Mouse (Mus musculus): Measurements from ENCODE around the gene Naa16. TPM values are rescaled to one million over a fixed set of nuclear protein-coding genes. Genes with fewer than 3 reads are reported as not detected.
A peak's percentile ranks its signal among the peaks of the same experiment; 100 is the strongest.

The Naa16 gene
- total and polyA plus RNA-seq, 3 experiments = 29.6 to 62.5 (median 34.4) TPM

DNA sequence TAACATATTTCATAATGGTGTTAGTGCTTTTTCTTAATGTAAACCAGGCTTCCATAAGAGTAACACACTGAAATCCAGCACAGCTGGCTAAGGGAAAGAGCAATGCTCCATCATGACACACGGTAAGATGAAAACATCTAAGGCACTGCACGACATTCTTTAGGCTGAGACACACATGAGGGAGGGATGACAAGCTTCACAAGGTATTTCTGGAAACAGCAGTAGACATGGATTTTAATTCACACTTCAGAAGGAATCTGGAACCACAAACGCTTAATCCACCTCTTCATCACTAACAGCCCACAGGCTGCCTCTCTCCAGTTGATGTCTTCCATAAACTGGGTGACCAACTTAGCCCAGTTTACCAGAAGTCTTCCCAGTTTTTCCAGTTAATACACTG lies 44.2 kb downstream of the Naa16 start:
- Histone ChIP-seq H3K4me1 (ENCODE audit: insufficient read depth, low read depth, low read length) (peaks cover 27% of the 10 kb centered on the region), H3K4me3 (ENCODE audit: low read depth, low read length) (no peak overlapping the region), H3K9me3 (replicated peaks) (no peaks in the 10 kb centered on the region; the same call in 1 of the 2 replicates), H3K27me3 (ENCODE audit: insufficient read depth, low read length) (no peaks in the 10 kb centered on the region), H3K36me3 (replicated peaks) (peaks cover 68% of the 10 kb centered on the region)
- ATAC-seq (ENCODE audit: extremely low read depth, insufficient number of reproducible peaks, low FRiP score, poor library complexity, severe bottlenecking) = no peak
- DNase-seq (ENCODE audit: low spot score) = no peak
- TF ChIP-seq TAL1 (conservative IDR thresholded peaks at IDR 0.05; ENCODE audit: low read depth, low read length) = no peak
- no peak for TF ChIP-seq GATA2 (IDR thresholded peaks at IDR 0.05; ENCODE audit: borderline replicate concordance, low read depth, low read length)
- TF ChIP-seq POLR2AphosphoS5 (IDR thresholded peaks at IDR 0.05; ENCODE audit: insufficient replicate concordance, low read depth, low read length) = no peak
- TF ChIP-seq CTCF (IDR thresholded peaks at IDR 0.05; ENCODE audit: low read depth, low read length) = no peak
- TF ChIP-seq GATA1 (IDR thresholded peaks at IDR 0.05; ENCODE audit: borderline replicate concordance, low read length) = no peak

- no peaks in the 10 kb centered on the region for H3K27me3 ChIP-seq (ENCODE audit: insufficient read depth, low read length)
- no peak for DNase-seq (ENCODE audit: low spot score)
These were observed 55.0 kb downstream of the Naa16 start for GRCm38 (mm10) chr14:79335613-79336012.

DNA sequence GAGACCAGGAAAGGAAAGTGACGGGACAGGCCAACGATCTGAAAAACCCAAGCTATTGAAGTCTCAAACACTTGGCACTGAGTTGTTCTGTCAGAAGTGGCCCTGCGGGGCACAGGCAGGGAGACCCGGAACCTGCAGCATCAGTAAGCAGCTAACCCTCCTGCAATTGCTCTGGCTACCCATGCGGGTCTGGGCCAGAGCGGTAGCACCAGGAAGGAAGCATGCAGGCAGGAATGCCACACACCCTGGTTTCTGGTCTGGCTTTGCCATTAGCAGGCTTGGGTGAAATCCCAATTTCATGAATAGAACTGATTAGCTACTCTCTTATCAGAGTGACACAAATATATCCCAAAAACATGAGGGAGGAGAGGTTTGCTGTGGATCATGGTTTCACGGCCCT lies 58.6 kb downstream of the Naa16 start:
- no peak for TF ChIP-seq CTCF (IDR thresholded peaks at IDR 0.05; ENCODE audit: low read depth, low read length)
- TF ChIP-seq GATA2 (IDR thresholded peaks at IDR 0.05; ENCODE audit: borderline replicate concordance, low read depth, low read length) = no peak
- TF ChIP-seq TAL1 (conservative IDR thresholded peaks at IDR 0.05; ENCODE audit: low read depth, low read length) = no peak
- no peak for TF ChIP-seq GATA1 (IDR thresholded peaks at IDR 0.05; ENCODE audit: borderline replicate concordance, low read length)
- no peak for TF ChIP-seq POLR2AphosphoS5 (IDR thresholded peaks at IDR 0.05; ENCODE audit: insufficient replicate concordance, low read depth, low read length)
- Histone ChIP-seq H3K4me3 (ENCODE audit: low read depth, low read length) (peak overlapping the region; percentile 38; the same call in 1 of the 2 replicates), H3K4me1 (ENCODE audit: insufficient read depth, low read depth, low read length) (peaks cover 27% of the 10 kb centered on the region), H3K27me3 (ENCODE audit: insufficient read depth, low read length) (no peaks in the 10 kb centered on the region), H3K9me3 (replicated peaks) (no peaks in the 10 kb centered on the region), H3K36me3 (replicated peaks) (peaks cover 43% of the 10 kb centered on the region)
- no peak for DNase-seq (ENCODE audit: low spot score)
- ATAC-seq (ENCODE audit: extremely low read depth, insufficient number of reproducible peaks, low FRiP score, poor library complexity, severe bottlenecking) = no peak

More at GRCm38 (mm10) chr14:79335613-79336012, 55.0 kb downstream of the Naa16 start:
- Histone ChIP-seq H3K36me3 (replicated peaks) (peaks cover 72% of the 10 kb centered on the region), H3K9me3 (replicated peaks) (no peaks in the 10 kb centered on the region), H3K4me1 (ENCODE audit: insufficient read depth, low read depth, low read length) (peaks cover 15% of the 10 kb centered on the region), H3K4me3 (ENCODE audit: low read depth, low read length) (no peak overlapping the region)
- no peak for ATAC-seq (ENCODE audit: extremely low read depth, insufficient number of reproducible peaks, low FRiP score, poor library complexity, severe bottlenecking)
- no peak for TF ChIP-seq POLR2AphosphoS5 (IDR thresholded peaks at IDR 0.05; ENCODE audit: insufficient replicate concordance, low read depth, low read length)
- TF ChIP-seq TAL1 (conservative IDR thresholded peaks at IDR 0.05; ENCODE audit: low read depth, low read length) = no peak
- TF ChIP-seq CTCF (IDR thresholded peaks at IDR 0.05; ENCODE audit: low read depth, low read length) = no peak
- no peak for TF ChIP-seq GATA2 (IDR thresholded peaks at IDR 0.05; ENCODE audit: borderline replicate concordance, low read depth, low read length)

- no peaks in the 10 kb centered on the region for H3K27me3 ChIP-seq (ENCODE audit: insufficient read depth, low read length)
- DNase-seq (ENCODE audit: low spot score) = peak; percentile 80
- peak overlapping the region; percentile 63; the same call in 1 of the 2 replicates for H3K4me3 ChIP-seq (ENCODE audit: low read depth, low read length)
- TF ChIP-seq GATA1 (IDR thresholded peaks at IDR 0.05; ENCODE audit: borderline replicate concordance, low read length) = no peak
- no peak for TF ChIP-seq GATA2 (IDR thresholded peaks at IDR 0.05; ENCODE audit: borderline replicate concordance, low read depth, low read length)
- no peak for TF ChIP-seq CTCF (IDR thresholded peaks at IDR 0.05; ENCODE audit: low read depth, low read length)
- TF ChIP-seq POLR2AphosphoS5 (IDR thresholded peaks at IDR 0.05; ENCODE audit: insufficient replicate concordance, low read depth, low read length) = no peak
- no peak for TF ChIP-seq TAL1 (conservative IDR thresholded peaks at IDR 0.05; ENCODE audit: low read depth, low read length)
- peaks cover 27% of the 10 kb centered on the region for H3K4me1 ChIP-seq (ENCODE audit: insufficient read depth, low read depth, low read length)
- no peaks in the 10 kb centered on the region for H3K9me3 ChIP-seq (replicated peaks)
- peak; percentile 74 for ATAC-seq (ENCODE audit: extremely low read depth, insufficient number of reproducible peaks, low FRiP score, poor library complexity, severe bottlenecking)
- peaks cover 34% of the 10 kb centered on the region for H3K36me3 ChIP-seq (replicated peaks)
These were observed 59.5 kb downstream of the Naa16 start for GRCm38 (mm10) chr14:79330944-79331561.

DNA sequence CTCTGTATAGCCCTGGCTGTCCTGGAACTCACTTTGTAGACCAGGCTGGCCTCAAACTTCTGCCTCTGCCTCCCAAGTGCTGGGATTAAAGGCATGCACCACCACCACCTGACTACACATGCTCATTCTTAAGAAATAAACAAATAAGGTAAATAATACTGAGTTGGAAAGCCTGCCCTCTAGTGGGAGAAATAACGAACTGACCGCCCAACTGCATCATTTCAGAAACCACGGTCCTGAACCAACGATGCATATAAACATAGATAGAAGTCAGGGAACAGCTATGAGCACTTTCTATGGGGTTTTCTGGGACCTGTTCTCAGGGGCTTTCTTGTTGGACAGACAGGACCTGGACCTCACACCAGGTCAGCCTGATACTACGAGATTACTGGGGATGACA lies 63.5 kb downstream of the Naa16 start:
- TF ChIP-seq CTCF (IDR thresholded peaks at IDR 0.05; ENCODE audit: low read depth, low read length) (peak; percentile 78), GATA1 (IDR thresholded peaks at IDR 0.05; ENCODE audit: borderline replicate concordance, low read length) (no peak)
- no peaks in the 10 kb centered on the region for H3K27me3 ChIP-seq (ENCODE audit: insufficient read depth, low read length)
- no peak for DNase-seq (ENCODE audit: low spot score)
- H3K36me3 ChIP-seq (replicated peaks) = peaks cover 3% of the 10 kb centered on the region
- peak; percentile 24; the same call in 1 of the 2 replicates for ATAC-seq (ENCODE audit: extremely low read depth, insufficient number of reproducible peaks, low FRiP score, poor library complexity, severe bottlenecking)
- peaks cover 24% of the 10 kb centered on the region for H3K4me1 ChIP-seq (ENCODE audit: insufficient read depth, low read depth, low read length)
- no peak overlapping the region for H3K4me3 ChIP-seq (ENCODE audit: low read depth, low read length)
- H3K9me3 ChIP-seq (replicated peaks) = no peaks in the 10 kb centered on the region

DNA sequence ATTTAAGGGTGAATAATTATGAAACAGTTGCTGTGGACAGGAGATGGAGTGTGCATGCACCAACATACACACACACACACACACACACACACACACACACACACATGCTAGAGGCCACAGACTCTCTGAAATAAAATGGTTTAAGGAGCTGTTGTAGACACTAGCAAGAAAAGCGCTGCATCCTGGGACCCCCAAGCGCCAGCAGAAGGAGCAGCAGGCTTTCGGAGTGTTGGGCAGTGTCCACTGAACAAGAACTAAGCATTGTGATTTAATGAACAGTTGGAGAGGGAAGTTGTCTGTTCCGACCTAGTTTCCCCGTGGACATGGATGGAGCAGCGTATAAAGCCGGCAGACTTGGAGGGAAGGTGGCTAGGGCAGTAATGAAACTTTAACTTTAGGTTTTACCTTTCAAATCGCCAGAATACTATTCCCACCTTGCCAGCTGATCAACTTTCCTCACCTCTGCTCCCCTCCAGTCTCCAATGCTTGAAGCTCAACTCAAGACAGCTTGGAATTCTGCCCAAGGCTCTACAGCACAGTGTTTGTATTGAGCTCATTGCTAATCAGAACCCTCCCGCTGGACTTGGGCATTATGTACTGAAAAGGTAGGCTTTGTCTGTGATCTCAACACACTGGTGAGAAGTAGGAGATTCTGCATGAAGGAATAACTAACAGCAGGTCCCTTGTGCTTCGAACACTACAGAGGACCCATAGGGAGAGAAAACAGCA lies 66.3 kb downstream of the Naa16 start:
- TF ChIP-seq POLR2AphosphoS5 (IDR thresholded peaks at IDR 0.05; ENCODE audit: insufficient replicate concordance, low read depth, low read length) (no peak), GATA1 (IDR thresholded peaks at IDR 0.05; ENCODE audit: borderline replicate concordance, low read length) (no peak), CTCF (IDR thresholded peaks at IDR 0.05; ENCODE audit: low read depth, low read length) (no peak), GATA2 (IDR thresholded peaks at IDR 0.05; ENCODE audit: borderline replicate concordance, low read depth, low read length) (no peak), TAL1 (conservative IDR thresholded peaks at IDR 0.05; ENCODE audit: low read depth, low read length) (no peak)
- peaks cover 7% of the 10 kb centered on the region; the same call in 1 of the 2 replicates for H3K4me1 ChIP-seq (ENCODE audit: insufficient read depth, low read depth, low read length)
- H3K9me3 ChIP-seq (replicated peaks) = no peaks in the 10 kb centered on the region
- ATAC-seq (ENCODE audit: extremely low read depth, insufficient number of reproducible peaks, low FRiP score, poor library complexity, severe bottlenecking) (no peak), DNase-seq (ENCODE audit: low spot score) (no peak)
- no peaks in the 10 kb centered on the region for H3K36me3 ChIP-seq (replicated peaks)
- no peak overlapping the region for H3K4me3 ChIP-seq (ENCODE audit: low read depth, low read length)
- peaks cover 5% of the 10 kb centered on the region for H3K27me3 ChIP-seq (ENCODE audit: insufficient read depth, low read length)
